Mouse (Mus musculus) right cerebral cortex, postnatal 4 days (tissue): ENCODE measurements around the gene Stambp.
A peak's percentile ranks its signal among the peaks of the same experiment; 100 is the strongest.

Source experiments
- DNase-seq: peaks from one replicate; pipeline ENCODE4 v3.0.0-alpha.2; 2022

Stambp gene

GRCm38 (mm10) chr6:83568901-83569862 lies 3.3 kb downstream of the Stambp start:
- DNase-seq: no peak

GRCm38 (mm10) chr6:83555972-83556371 lies 16.6 kb downstream of the Stambp start:
- DNase-seq: no peak

- no peak for DNase-seq
Measured at GRCm38 (mm10) chr6:83548346-83548745, 24.2 kb downstream of the Stambp start.

- no peak for DNase-seq
Measured at GRCm38 (mm10) chr6:83545778-83546177, 26.8 kb downstream of the Stambp start.

- no peak for DNase-seq
Measured at GRCm38 (mm10) chr6:83541756-83542456, 30.6 kb downstream of the Stambp start.

- DNase-seq: peak; percentile 34
Measured at GRCm38 (mm10) chr6:83540017-83540416, 32.5 kb downstream of the Stambp start.

GRCm38 (mm10) chr6:83536795-83537059 lies 35.8 kb downstream of the Stambp start:
- DNase-seq: no peak

GRCm38 (mm10) chr6:83536028-83536794 lies 36.3 kb downstream of the Stambp start, which contains the start of gene Actg2:
Gene Actg2 (minus strand): TSS chr6:83536265.
- DNase-seq: no peak

GRCm38 (mm10) chr6:83532608-83533007 lies 39.9 kb downstream of the Stambp start:
- no peak for DNase-seq

- DNase-seq: no peak
Measured at GRCm38 (mm10) chr6:83523194-83523593, 49.3 kb downstream of the Stambp start.

- DNase-seq: no peak
Measured at GRCm38 (mm10) chr6:83521784-83522183, 50.7 kb downstream of the Stambp start.

GRCm38 (mm10) chr6:83518637-83519036 lies 53.9 kb downstream of the Stambp start:
- DNase-seq: no peak

- no peak for DNase-seq
Measured at GRCm38 (mm10) chr6:83515172-83515571, 57.4 kb downstream of the Stambp start.

GRCm38 (mm10) chr6:83512495-83512894 lies 60.0 kb downstream of the Stambp start:
- DNase-seq: peak; percentile 71

- no peak for DNase-seq
Measured at GRCm38 (mm10) chr6:83510210-83510609, 62.3 kb downstream of the Stambp start.

GRCm38 (mm10) chr6:83509442-83509841 lies 63.1 kb downstream of the Stambp start:
- peak; percentile 14 for DNase-seq

GRCm38 (mm10) chr6:83507168-83507546 lies 65.4 kb downstream of the Stambp start:
- no peak for DNase-seq

- peak; percentile 93 for DNase-seq
Measured at GRCm38 (mm10) chr6:83506258-83507167, 66.0 kb downstream of the Stambp start, which contains the start of gene Dguok. Gene Dguok (minus strand): TSS chr6:83506969.

- no peak for DNase-seq
Measured at GRCm38 (mm10) chr6:83505554-83505953, 67.0 kb downstream of the Stambp start.

GRCm38 (mm10) chr6:83503361-83503760 lies 69.2 kb downstream of the Stambp start:
- DNase-seq: no peak

- no peak for DNase-seq
Measured at GRCm38 (mm10) chr6:83502656-83503055, 69.9 kb downstream of the Stambp start.
